Mouse (Mus musculus) embryonic fibroblast, embryonic 13.5 days (primary cell): ENCODE results near the gene Aim2.

Source experiments
- CTCF ChIP-seq: IDR thresholded peaks from 2 replicates; pipeline ENCODE4 v1.5.1; 2011; ENCODE audit warnings: mild to moderate bottlenecking, control low read depth, low read length, moderate library complexity, borderline replicate concordance; ENCODE audit not compliant: insufficient read depth
- POLR2A ChIP-seq: IDR thresholded peaks from 2 replicates; pipeline ENCODE4 v1.6.1; 2011; ENCODE audit warnings: low read depth, mild to moderate bottlenecking, control low read depth, low read length, moderate library complexity

DNA sequence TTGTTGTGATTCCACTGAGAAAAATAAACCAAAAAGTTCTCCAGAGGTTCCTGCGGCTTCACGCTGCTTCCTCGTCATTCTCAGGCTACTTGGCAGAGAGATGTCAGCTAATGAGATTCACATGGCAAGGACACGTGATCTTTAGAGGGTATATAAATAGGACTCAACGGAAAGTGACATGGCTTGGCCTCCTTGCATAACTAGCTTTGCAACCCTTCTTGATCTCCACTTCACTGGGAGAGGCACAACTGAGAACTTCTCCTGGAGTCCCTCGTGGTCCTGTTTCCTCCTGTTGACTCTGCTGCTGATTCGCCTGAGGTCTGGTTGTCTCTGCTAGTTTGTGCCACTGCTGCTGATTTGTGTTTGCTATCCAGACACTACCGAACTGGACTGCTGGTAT is 76.7 kb downstream of the Aim2 start:
- TF ChIP-seq CTCF (no peak), POLR2A (no peak)
